Mouse (Mus musculus) midbrain, embryonic 14.5 days (tissue): ENCODE measurements at regions not wholly inside any gene's neighbourhood (a gene's known extent, or its start where the extent isn't known, plus 50 kb on each side); places are given as distances from the start of the nearest gene placed in this dataset. TPM values are rescaled to one million over a fixed set of nuclear protein-coding genes. Genes with fewer than 3 reads are reported as not detected.

Experiments used
- microRNA-seq: library from miRNA; unstranded; fragments of <30 nt; microRNA quantifications from one replicate; pipeline ENCODE4, GENCODE M21; 2016

Small RNA genes in the stretch of these regions (microRNA-seq; reads per million reads assigned to microRNA genes)
- not detected for gene Gm26042
